Mouse (Mus musculus) liver, embryonic 11.5 days (tissue): Measurements from ENCODE around the gene Spats2l. TPM values are rescaled to one million over a fixed set of nuclear protein-coding genes. Genes with fewer than 3 reads are reported as not detected.

Experiments used
- ATAC-seq: fragments of 200-750 bp; cut with Nextera tagmentation; replicated peaks from 2 replicates; pipeline ENCODE4 v1.8.0; 2017; ENCODE audit warnings: moderate number of reproducible peaks, mild to moderate bottlenecking, moderate TSS enrichment, moderate library complexity; ENCODE audit not compliant: low FRiP score
- DNase-seq: peaks from one replicate; pipeline ENCODE4 v3.0.0-alpha.2; 2017; ENCODE audit warnings: low spot score
- H3K27ac ChIP-seq: fragments of 300-500 bp; sonication (generic); 2 replicates; pipeline ENCODE4 v1.5.1; 2014; ENCODE audit warnings: mild to moderate bottlenecking, low read depth, low read length, control low read depth
- H3K27me3 ChIP-seq: fragments of 300-500 bp; sonication (generic); replicated peaks from 2 replicates; pipeline ENCODE4 v1.6.1; 2014; ENCODE audit warnings: low read length, mixed read lengths; ENCODE audit not compliant: control insufficient read depth, insufficient read depth
- H3K36me3 ChIP-seq: fragments of 300-500 bp; sonication (generic); 2 replicates; pipeline ENCODE4 v1.6.1; 2014; ENCODE audit warnings: mild to moderate bottlenecking, low read length, moderate library complexity, mixed read lengths; ENCODE audit not compliant: control insufficient read depth, insufficient read depth
- H3K4me1 ChIP-seq: fragments of 300-500 bp; sonication (generic); replicated peaks from 2 replicates; pipeline ENCODE4 v1.6.1; 2014; ENCODE audit warnings: low read length, mixed read lengths; ENCODE audit not compliant: control insufficient read depth, insufficient read depth
- H3K4me2 ChIP-seq: fragments of 300-500 bp; sonication (generic); 2 replicates; pipeline ENCODE4 v1.6.1; 2014; ENCODE audit warnings: mild to moderate bottlenecking, control low read depth, moderate library complexity
- H3K4me3 ChIP-seq: fragments of 300-500 bp; sonication (generic); 2 replicates; pipeline ENCODE4 v1.5.1; 2014; ENCODE audit warnings: low read depth, low read length, control low read depth
- H3K9ac ChIP-seq: fragments of 300-500 bp; sonication (generic); 2 replicates; pipeline ENCODE4 v1.6.1; 2014; ENCODE audit warnings: low read depth, low read length, control low read depth
- H3K9me3 ChIP-seq: fragments of 300-500 bp; sonication (generic); 2 replicates; pipeline ENCODE4 v1.6.1; 2016; ENCODE audit warnings: low read length, inconsistent platforms, mixed read lengths; ENCODE audit not compliant: control insufficient read depth
- WGBS: fragments of 180-500 bp; shearing (Covaris S2); extraction: QIAGEN DNeasy Blood & Tissue Kit; methylation state at CpG from one replicate; pipeline ENCODE4 v1.1.7; 2014; 5-methylcytosine and 5-hydroxymethylcytosine counted together
- polyA plus RNA-seq: library from polyadenylated mRNA; unstranded; fragments of >200 nt; fragmentation: Nextera tagmentation; extraction: Ambion mirVana; gene quantifications from 2 replicates; pipeline ENCODE4 v1.2.1, GENCODE M21; 2014

Spats2l gene
- polyA plus RNA-seq, 1 experiment from 2014 or later, result 18.0 TPM

DNA sequence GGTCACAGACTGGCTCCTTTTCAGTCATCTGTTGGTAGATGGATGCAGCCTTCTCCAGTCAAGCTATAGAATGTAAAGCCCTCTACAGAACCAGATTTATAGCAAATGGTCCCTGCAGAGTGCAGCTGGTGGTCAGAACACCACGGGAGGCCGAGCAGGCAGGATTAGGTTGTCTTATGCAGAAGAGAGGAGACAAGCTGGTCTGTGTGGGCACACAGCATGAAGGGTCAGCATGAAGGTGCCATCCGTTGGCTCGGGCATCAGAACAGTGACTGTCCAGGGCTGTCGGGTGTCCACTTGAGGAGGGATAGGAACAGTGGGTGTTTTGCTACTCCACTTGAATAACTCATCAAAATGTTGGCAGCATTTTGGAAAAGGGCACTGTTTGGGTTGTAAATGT is 83.8 kb downstream of the Spats2l start:
- DNase-seq (no peak), ATAC-seq (no peak)
- Histone ChIP-seq H3K36me3 (no peaks in the 10 kb centered on the region), H3K4me2 (no peak overlapping the region), H3K4me1 (no peaks in the 10 kb centered on the region), H3K9me3 (no peaks in the 10 kb centered on the region), H3K27me3 (no peaks in the 10 kb centered on the region), H3K4me3 (no peak overlapping the region), H3K9ac (no peak overlapping the region), H3K27ac (no peak overlapping the region)
- 73% methylated on average over 5 of the region's 5 CpGs for WGBS

DNA sequence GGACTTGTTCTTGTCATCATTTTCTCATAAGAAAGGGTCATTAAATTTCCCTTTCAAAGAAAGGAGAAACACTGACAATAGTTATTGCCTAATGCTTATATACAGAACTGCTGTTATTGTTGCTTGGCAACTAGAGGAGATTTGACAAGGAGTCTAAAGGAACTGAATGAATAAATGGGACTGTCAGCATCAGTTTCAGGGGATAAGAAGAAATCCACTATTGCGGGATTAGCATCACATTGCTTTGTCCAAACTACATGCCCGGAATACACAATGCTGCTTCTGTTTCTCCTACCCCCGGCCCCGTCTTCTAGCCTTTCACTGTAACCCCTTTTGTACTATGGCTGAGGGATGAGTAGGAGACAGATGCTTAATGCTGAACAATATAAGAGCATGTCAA is 88.1 kb downstream of the Spats2l start:
- ATAC-seq, result no peak
- Histone ChIP-seq H3K9ac (no peak overlapping the region), H3K27me3 (no peaks in the 10 kb centered on the region), H3K4me1 (no peaks in the 10 kb centered on the region), H3K9me3 (no peaks in the 10 kb centered on the region), H3K4me3 (no peak overlapping the region), H3K27ac (no peak overlapping the region), H3K36me3 (no peaks in the 10 kb centered on the region), H3K4me2 (no peak overlapping the region)
- DNase-seq, result no peak
- 92% methylated on average over 4 of the region's 4 CpGs for WGBS

DNA sequence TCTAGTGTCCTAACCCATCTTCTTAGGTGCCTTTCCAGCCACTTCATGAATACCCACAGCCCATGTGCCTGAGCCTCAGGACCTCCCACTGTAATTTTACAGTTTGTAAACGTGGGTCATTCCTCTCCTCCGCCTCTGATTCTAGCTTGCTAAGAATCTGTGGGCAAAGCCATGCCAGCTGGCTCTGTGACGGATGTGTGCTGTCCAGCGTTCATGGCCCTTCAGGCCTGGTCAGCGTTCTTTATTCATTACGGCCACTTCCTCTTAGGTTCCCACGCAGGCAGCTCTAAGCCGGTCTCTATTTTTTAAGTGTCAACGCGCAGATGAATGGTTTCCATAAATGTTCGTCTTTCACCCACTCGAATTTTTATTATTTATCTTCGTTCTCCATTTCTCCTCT is 94.7 kb downstream of the Spats2l start:
- Histone ChIP-seq H3K9ac (no peak overlapping the region), H3K27ac (no peak overlapping the region), H3K36me3 (no peaks in the 10 kb centered on the region), H3K9me3 (no peaks in the 10 kb centered on the region), H3K27me3 (no peaks in the 10 kb centered on the region), H3K4me3 (no peak overlapping the region), H3K4me2 (no peak overlapping the region), H3K4me1 (no peaks in the 10 kb centered on the region)
- 62% methylated on average over 13 of the region's 13 CpGs for WGBS
- no peak for DNase-seq
- ATAC-seq, result no peak

DNA sequence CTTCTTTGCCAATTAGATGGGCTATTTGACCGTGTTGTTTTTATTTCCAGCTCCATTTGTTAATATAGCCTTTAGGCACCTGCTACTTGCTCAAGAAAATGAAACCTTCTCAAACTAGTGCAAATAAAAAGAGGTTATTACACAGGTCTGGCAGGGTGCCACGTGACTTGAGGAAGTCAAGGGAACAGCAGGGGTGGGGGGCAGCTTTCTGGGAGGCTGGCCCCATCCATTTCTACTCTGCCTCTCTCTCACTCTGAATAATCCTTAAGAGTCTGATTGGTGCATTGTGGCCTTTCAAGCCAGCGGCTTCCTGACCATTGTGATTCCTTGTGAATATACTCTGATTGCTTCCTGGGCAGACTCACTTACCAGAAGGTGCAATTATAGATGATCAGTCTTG is 98.0 kb downstream of the Spats2l start:
- DNase-seq (no peak), ATAC-seq (no peak)
- no peak overlapping the region for H3K27ac ChIP-seq
- H3K9ac ChIP-seq, result no peak overlapping the region
- WGBS, result 63% methylated on average over 3 of the region's 3 CpGs
- no peaks in the 10 kb centered on the region for H3K9me3 ChIP-seq
- no peak overlapping the region for H3K4me3 ChIP-seq
- no peaks in the 10 kb centered on the region for H3K4me1 ChIP-seq
- H3K27me3 ChIP-seq, result no peaks in the 10 kb centered on the region
- H3K36me3 ChIP-seq, result no peaks in the 10 kb centered on the region
- H3K4me2 ChIP-seq, result no peak overlapping the region

DNA sequence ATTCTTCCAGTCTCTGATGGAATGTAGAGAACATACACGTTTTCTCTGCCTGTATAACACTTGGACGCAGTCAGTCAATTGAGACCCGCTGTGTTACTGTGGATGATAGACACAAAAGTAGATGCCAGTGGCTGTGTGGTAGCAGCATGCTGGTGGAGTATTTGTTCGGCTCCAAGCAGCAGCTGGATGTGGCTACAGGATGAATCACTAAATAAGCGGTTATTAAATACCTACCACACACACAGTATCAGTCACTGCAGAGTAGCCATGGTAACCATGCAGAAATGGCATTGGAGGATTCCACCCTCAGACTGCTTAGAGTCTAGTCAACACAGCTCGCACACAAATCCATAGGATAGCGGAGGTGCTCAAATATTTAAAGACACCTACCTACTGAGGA is 100.0 kb downstream of the Spats2l start:
- no peaks in the 10 kb centered on the region for H3K9me3 ChIP-seq
- H3K27ac ChIP-seq, result no peak overlapping the region
- H3K4me3 ChIP-seq, result no peak overlapping the region
- DNase-seq (no peak), ATAC-seq (no peak)
- H3K4me2 ChIP-seq, result no peak overlapping the region
- 89% methylated on average over 7 of the region's 7 CpGs for WGBS
- no peak overlapping the region for H3K9ac ChIP-seq
- H3K36me3 ChIP-seq, result no peaks in the 10 kb centered on the region
- no peaks in the 10 kb centered on the region for H3K4me1 ChIP-seq
- H3K27me3 ChIP-seq, result no peaks in the 10 kb centered on the region

DNA sequence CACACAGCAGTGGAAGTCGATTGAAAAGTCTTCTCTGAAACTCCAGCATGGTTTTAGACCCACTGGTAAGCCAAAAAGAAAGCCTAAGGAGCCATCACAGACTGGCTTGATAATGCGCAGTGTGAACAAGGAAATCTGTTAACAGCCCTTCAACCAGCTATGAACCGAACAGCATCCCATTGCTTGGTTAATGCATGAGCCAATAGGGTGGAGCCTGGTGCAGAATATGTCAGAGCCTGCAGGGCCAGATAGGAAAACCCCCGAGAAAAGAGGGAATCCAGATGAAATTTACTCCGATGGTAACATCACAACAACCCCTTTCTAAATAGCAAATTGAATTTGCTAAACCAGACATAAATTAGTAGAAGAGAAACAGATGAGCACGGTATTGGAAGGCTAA is 101.1 kb downstream of the Spats2l start:
- 66% methylated on average over 6 of the region's 6 CpGs for WGBS
- H3K9me3 ChIP-seq, result no peaks in the 10 kb centered on the region
- no peak overlapping the region for H3K4me3 ChIP-seq
- H3K27me3 ChIP-seq, result no peaks in the 10 kb centered on the region
- ATAC-seq, result no peak
- no peak for DNase-seq
- no peak overlapping the region for H3K27ac ChIP-seq
- H3K36me3 ChIP-seq, result no peaks in the 10 kb centered on the region
- no peaks in the 10 kb centered on the region for H3K4me1 ChIP-seq
- no peak overlapping the region for H3K4me2 ChIP-seq
- H3K9ac ChIP-seq, result no peak overlapping the region

DNA sequence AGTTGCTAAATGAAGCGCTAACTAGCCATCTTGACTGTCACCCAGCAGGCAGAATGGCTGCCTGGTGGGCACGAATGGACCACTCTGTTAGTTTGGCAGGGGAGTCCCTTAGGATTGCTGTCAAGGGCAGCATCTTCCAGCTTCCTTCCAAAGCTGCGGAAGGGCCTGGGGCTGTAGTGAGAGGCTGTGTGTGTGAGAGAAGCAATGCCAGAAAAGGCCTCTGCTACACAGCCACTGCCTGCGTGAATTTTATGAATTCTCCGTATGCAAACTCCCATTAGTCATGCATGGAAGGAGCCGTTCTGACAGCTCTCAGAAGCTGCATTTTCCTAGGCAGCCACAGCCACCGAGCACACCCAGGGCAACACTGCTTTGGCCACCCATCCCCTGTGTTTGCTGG is 101.5 kb downstream of the Spats2l start:
- DNase-seq, result no peak
- Histone ChIP-seq H3K4me2 (no peak overlapping the region), H3K27ac (no peak overlapping the region), H3K9me3 (no peaks in the 10 kb centered on the region), H3K4me3 (no peak overlapping the region), H3K36me3 (no peaks in the 10 kb centered on the region), H3K27me3 (no peaks in the 10 kb centered on the region), H3K4me1 (no peaks in the 10 kb centered on the region), H3K9ac (no peak overlapping the region)
- no peak for ATAC-seq
- WGBS, result 68% methylated on average over 7 of the region's 7 CpGs

DNA sequence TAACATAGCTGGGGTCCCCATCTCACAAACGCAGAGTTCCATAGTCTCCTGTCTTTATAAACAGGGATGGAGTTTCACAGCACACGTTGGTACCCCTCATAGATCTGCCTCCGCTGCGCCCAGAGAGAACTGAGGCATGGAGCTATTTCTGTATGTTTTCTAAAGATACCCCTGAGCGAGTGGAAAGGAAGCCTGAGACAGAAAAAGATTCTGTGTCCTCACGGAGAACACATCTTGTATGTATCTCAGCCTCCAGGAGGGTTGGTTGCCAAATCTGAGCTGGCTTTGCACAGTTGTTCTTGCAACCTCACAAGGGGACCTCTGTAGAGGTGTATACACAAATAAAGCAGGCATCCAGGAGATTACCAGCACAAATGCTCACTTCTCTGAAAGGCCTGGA is 105.0 kb downstream of the Spats2l start:
- no peaks in the 10 kb centered on the region for H3K27me3 ChIP-seq
- DNase-seq (no peak), ATAC-seq (no peak)
- no peaks in the 10 kb centered on the region for H3K9me3 ChIP-seq
- H3K36me3 ChIP-seq, result no peaks in the 10 kb centered on the region
- 85% methylated on average over 6 of the region's 6 CpGs for WGBS
- H3K4me1 ChIP-seq, result no peaks in the 10 kb centered on the region
- no peak overlapping the region for H3K9ac ChIP-seq
- no peak overlapping the region for H3K27ac ChIP-seq
- H3K4me2 ChIP-seq, result no peak overlapping the region
- no peak overlapping the region for H3K4me3 ChIP-seq

DNA sequence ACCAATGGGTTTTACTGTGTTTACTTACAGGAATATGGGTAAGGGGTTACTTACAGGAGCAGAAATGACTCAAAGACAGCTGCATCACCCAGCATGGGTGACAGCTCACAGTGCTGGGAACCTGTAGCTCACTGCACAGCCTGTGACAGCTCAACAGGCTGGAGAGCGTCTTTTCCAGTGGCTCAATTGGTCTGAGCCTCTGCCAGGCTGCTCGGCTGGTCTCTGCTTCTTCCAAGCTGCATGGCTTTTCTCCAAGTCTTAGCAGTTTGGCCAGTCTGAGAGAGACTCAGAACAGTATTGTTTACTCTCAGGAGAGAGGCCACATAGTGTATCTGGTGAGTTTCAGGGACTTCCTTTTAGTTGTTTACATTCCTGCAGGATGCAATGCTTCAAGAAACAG is 110.9 kb downstream of the Spats2l start:
- no peak for ATAC-seq
- Histone ChIP-seq H3K27ac (no peak overlapping the region), H3K4me1 (no peaks in the 10 kb centered on the region), H3K4me2 (no peak overlapping the region), H3K36me3 (no peaks in the 10 kb centered on the region), H3K4me3 (no peak overlapping the region), H3K9ac (no peak overlapping the region), H3K9me3 (no peaks in the 10 kb centered on the region), H3K27me3 (no peaks in the 10 kb centered on the region)
- no peak for DNase-seq
- 67% methylated on average over 2 of the region's 2 CpGs for WGBS
